Comparison of ENCODE assay signal across 29 mouse cellular contexts in genomic region chr14:21958643-21959042, GRCm38 (mm10). TPM values are rescaled to one million over a fixed set of nuclear protein-coding genes. Genes with fewer than 3 reads are reported as not detected.
"Had no signal": no experiment of that assay in that cellular context is flagged by ENCODE, and none has a peak within 500 bp of the region (broad histone marks: within the 10 kb centered on the region; RNA-seq: fewer than 3 reads in every experiment).

No protein-coding gene starts in this region.

- H3K9me3 ChIP-seq: heart, embryonic 10.5 days; heart, embryonic 12.5 days; heart, embryonic 13.5 days; heart, embryonic 15.5 days; hindbrain, embryonic 10.5 days; hindbrain, embryonic 12.5 days; hindbrain, embryonic 13.5 days; hindbrain, embryonic 15.5 days; intestine, embryonic 15.5 days; kidney, embryonic 15.5 days had no signal

- H3K27ac ChIP-seq: heart, adult 2 months; heart, embryonic 10.5 days; heart, embryonic 13.5 days; heart, embryonic 15.5 days; hindbrain, embryonic 10.5 days; hindbrain, embryonic 12.5 days; hindbrain, embryonic 13.5 days; hindbrain, embryonic 14.5 days; hindbrain, embryonic 15.5 days; hindbrain, postnatal 0 days; intestine, embryonic 15.5 days; kidney, embryonic 15.5 days; kidney, postnatal 0 days; layer of hippocampus, adult 2 months had no signal

- H3K4me2 ChIP-seq: heart, embryonic 11.5 days; heart, embryonic 12.5 days; heart, embryonic 15.5 days; hindbrain, embryonic 12.5 days; hindbrain, embryonic 13.5 days; hindbrain, embryonic 14.5 days; hindbrain, embryonic 15.5 days; intestine, embryonic 15.5 days; kidney, embryonic 15.5 days had no signal

- DNase-seq: heart, adult 2 months; heart, postnatal 36 days; kidney, adult 11 months; kidney, adult 18-20 months; kidney, adult 2 months; kidney, adult 8-10 months; kidney, adult 9 months; kidney, postnatal 10 days; kidney, postnatal 14 days; kidney, postnatal 4 days; layer of hippocampus, adult 9-11 months had no signal

- H3K36me3 ChIP-seq: heart, embryonic 10.5 days; heart, embryonic 12.5 days; heart, embryonic 13.5 days; heart, embryonic 15.5 days; hindbrain, embryonic 10.5 days; hindbrain, embryonic 12.5 days; hindbrain, embryonic 13.5 days; hindbrain, embryonic 15.5 days; intestine, embryonic 15.5 days; kidney, embryonic 15.5 days had no signal

- H3K4me3 ChIP-seq: heart, adult 2 months; heart, embryonic 10.5 days; heart, embryonic 12.5 days; heart, embryonic 13.5 days; heart, embryonic 15.5 days; hindbrain, embryonic 10.5 days; hindbrain, embryonic 12.5 days; hindbrain, embryonic 13.5 days; hindbrain, embryonic 15.5 days; intestine, embryonic 15.5 days; kidney, embryonic 15.5 days; layer of hippocampus, adult 2 months had no signal

- ATAC-seq: inflammation-experienced regulatory T-cells, adult 6 months; intestine, embryonic 15.5 days; intestine, embryonic 16.5 days; intestine, postnatal 0 days had no signal

- H3K4me1 ChIP-seq: intestine, embryonic 15.5 days had no signal

- H3K27me3 ChIP-seq: heart, embryonic 12.5 days; heart, embryonic 13.5 days; heart, embryonic 15.5 days; hindbrain, embryonic 12.5 days; hindbrain, embryonic 13.5 days; hindbrain, embryonic 15.5 days; intestine, embryonic 15.5 days had no signal

- H3K9ac ChIP-seq: heart, embryonic 12.5 days; heart, embryonic 13.5 days; heart, embryonic 15.5 days; hindbrain, embryonic 12.5 days; hindbrain, embryonic 13.5 days; hindbrain, embryonic 14.5 days; hindbrain, embryonic 15.5 days; intestine, embryonic 15.5 days; kidney, embryonic 15.5 days had no signal

RNA-seq across cellular contexts. Expression of gene Zfp503, which starts 30.8 kb away (rescaled TPM):
- polyA plus RNA-seq: inflammation-experienced regulatory T-cells, adult 6 months had no signal
